Mouse (Mus musculus) MEL (cell line): Measurements from ENCODE around the gene Doc2g.
"Not testable (repeated sequence)": the region's sequence is repeated elsewhere in the genome, so short reads cannot be mapped to it uniquely, and the experiment has no call there.

Experiments used
- CTCF ChIP-seq, 3 experiments: IDR thresholded peaks in 2 of 3; conservative IDR thresholded peaks in 1 of 3; 2 replicates each; pipeline ENCODE4 v1.5.1; 2011 to 2012; ENCODE audit warnings: low read length in 3 of 3, low read depth in 2 of 3, mild to moderate bottlenecking in 2 of 3, improper control_type of control experiment in 1 of 3, inconsistent platforms in 1 of 3, mixed read lengths in 1 of 3, moderate library complexity in 1 of 3; ENCODE audit not compliant: control insufficient read depth in 1 of 3, insufficient read depth in 1 of 3, poor library complexity in 1 of 3, severe bottlenecking in 1 of 3
- ELF1 ChIP-seq: IDR thresholded peaks from 2 replicates; pipeline ENCODE4 v1.6.1; 2014; ENCODE audit warnings: low read depth, mild to moderate bottlenecking, inconsistent platforms, low read length, improper control_type of control experiment, moderate library complexity

GRCm38 (mm10) chr19:3961805-3962204 lies 41.3 kb upstream of the Doc2g start:
- not testable (repeated sequence) for TF ChIP-seq CTCF (IDR thresholded peaks at IDR 0.05 in 2 of 3, conservative IDR thresholded peaks at IDR 0.05 in 1 of 3; ENCODE audit: control insufficient read depth in 1 of 3, insufficient read depth in 1 of 3, low read depth in 2 of 3, low read length in 3 of 3, poor library complexity in 1 of 3, severe bottlenecking in 1 of 3); ELF1
